Mouse (Mus musculus) fibroblast of lung, adult 2 months (primary cell): ENCODE measurements around the gene Zfp763.
"Not testable (repeated sequence)": the region's sequence is repeated elsewhere in the genome, so short reads cannot be mapped to it uniquely, and the experiment has no call there.

Experiments
- DNase-seq: peaks from one replicate; pipeline ENCODE4 v3.0.0-alpha.2; 2011; ENCODE audit warnings: low read depth

Zfp763 gene

GRCm38 (mm10) chr17:33032900-33033891, at the start of gene Zfp763:
Gene Zfp763 (minus strand): TSS chr17:33033402.
- DNase-seq, result peak; percentile 82

GRCm38 (mm10) chr17:33067958-33068357, 34.8 kb upstream of the Zfp763 start, which contains the start of gene 4921501E09Rik:
Gene 4921501E09Rik (minus strand): TSS chr17:33068058.
- DNase-seq, result no peak

- DNase-seq, result no peak
Measured at GRCm38 (mm10) chr17:33063001-33063400, 29.8 kb upstream of the Zfp763 start.

GRCm38 (mm10) chr17:33058791-33059190, 25.6 kb upstream of the Zfp763 start:
- DNase-seq, result no peak

- DNase-seq, result no peak
Measured at GRCm38 (mm10) chr17:33032376-33032775, 826 bp downstream of the Zfp763 start.

- DNase-seq, result not testable (repeated sequence)
Measured at GRCm38 (mm10) chr17:33020434-33020833, 12.8 kb downstream of the Zfp763 start.

GRCm38 (mm10) chr17:33008337-33008736, 24.9 kb downstream of the Zfp763 start:
- no peak for DNase-seq

GRCm38 (mm10) chr17:32998492-32998891, 34.7 kb downstream of the Zfp763 start:
- DNase-seq, result no peak

- DNase-seq, result peak; percentile 92
Measured at GRCm38 (mm10) chr17:32992699-32993474, 40.3 kb downstream of the Zfp763 start, which contains the start of gene Zfp952. Gene Zfp952 (plus strand): TSS chr17:32993129.

- DNase-seq, result no peak
Measured at GRCm38 (mm10) chr17:32991965-32992698, 41.1 kb downstream of the Zfp763 start.

GRCm38 (mm10) chr17:32986301-32986700, 46.9 kb downstream of the Zfp763 start:
- DNase-seq, result no peak

- DNase-seq, result no peak
Measured at GRCm38 (mm10) chr17:32981361-32981760, 51.8 kb downstream of the Zfp763 start.
